Mouse (Mus musculus) heart, embryonic 14.5 days (tissue): ENCODE data around the gene Ppard. TPM values are rescaled to one million over a fixed set of nuclear protein-coding genes. Genes with fewer than 3 reads are reported as not detected.

Experiments
- ATAC-seq: fragments of 200-750 bp; cut with Nextera tagmentation; 2 replicates; pipeline ENCODE4 v1.8.0; 2017; ENCODE audit warnings: low read depth, moderate TSS enrichment; ENCODE audit not compliant: insufficient number of reproducible peaks, insufficient read depth, low FRiP score
- H3K27ac ChIP-seq, 2 experiments: fragments of 200-500 bp in 1 of 2; fragments of 300-500 bp in 1 of 2; sonication (generic) in 1 of 2; replicated peaks in 1 of 2; 2 replicates each; pipeline ENCODE4 v1.5.1; 2012 to 2014; ENCODE audit warnings: low read depth in 2 of 2, low read length in 2 of 2, control low read depth in 1 of 2, mild to moderate bottlenecking in 1 of 2, mixed read lengths in 1 of 2; ENCODE audit not compliant: control insufficient read depth in 1 of 2, insufficient read depth in 1 of 2
- H3K27me3 ChIP-seq: fragments of 300-500 bp; sonication (generic); 2 replicates; pipeline ENCODE4 v1.6.1; 2014; ENCODE audit warnings: mild to moderate bottlenecking, low read length, control low read depth; ENCODE audit not compliant: control insufficient read depth, insufficient read depth
- H3K36me3 ChIP-seq: fragments of 300-500 bp; sonication (generic); 2 replicates; pipeline ENCODE4 v1.6.1; 2014; ENCODE audit warnings: mild to moderate bottlenecking, control low read depth, low read length, mixed read lengths; ENCODE audit not compliant: control insufficient read depth, insufficient read depth
- H3K4me1 ChIP-seq, 2 experiments: fragments of 200-500 bp in 1 of 2; fragments of 300-500 bp in 1 of 2; sonication (generic) in 1 of 2; 2 replicates each; pipeline ENCODE4 v1.6.1; 2012 to 2014; ENCODE audit warnings: low read length in 2 of 2, control low read depth in 1 of 2, mixed read lengths in 1 of 2; ENCODE audit not compliant: control insufficient read depth in 2 of 2, insufficient read depth in 2 of 2
- H3K4me2 ChIP-seq: fragments of 300-500 bp; sonication (generic); 2 replicates; pipeline ENCODE4 v1.6.1; 2014; ENCODE audit warnings: mild to moderate bottlenecking, low read length
- H3K4me3 ChIP-seq, 2 experiments: fragments of 200-500 bp in 1 of 2; fragments of 300-500 bp in 1 of 2; sonication (generic) in 1 of 2; 2 replicates each; pipeline ENCODE4 v1.5.1; 2012 to 2014; ENCODE audit warnings: low read length in 2 of 2, mild to moderate bottlenecking in 2 of 2, control low read depth in 1 of 2, low read depth in 1 of 2, moderate library complexity in 1 of 2; ENCODE audit not compliant: control insufficient read depth in 1 of 2, insufficient read depth in 1 of 2
- H3K9ac ChIP-seq: fragments of 300-500 bp; sonication (generic); 2 replicates; pipeline ENCODE4 v1.6.1; 2014; ENCODE audit warnings: mild to moderate bottlenecking, low read length
- H3K9me3 ChIP-seq: fragments of 300-500 bp; sonication (generic); 2 replicates; pipeline ENCODE4 v1.6.1; 2016; ENCODE audit warnings: low read length, control low read depth; ENCODE audit not compliant: control insufficient read depth
- WGBS: fragments of 180-500 bp; shearing (Covaris S2); extraction: QIAGEN DNeasy Blood & Tissue Kit; methylation state at CpG from one replicate; pipeline ENCODE4 v1.1.7; 2014; 5-methylcytosine and 5-hydroxymethylcytosine counted together
- polyA plus RNA-seq: library from polyadenylated mRNA; unstranded; fragments of >200 nt; fragmentation: Nextera tagmentation; extraction: Ambion mirVana; gene quantifications from 2 replicates; pipeline ENCODE4 v1.2.1, GENCODE M21; 2014

The Ppard gene
- 2.2 TPM in 2 replicates for polyA plus RNA-seq

DNA sequence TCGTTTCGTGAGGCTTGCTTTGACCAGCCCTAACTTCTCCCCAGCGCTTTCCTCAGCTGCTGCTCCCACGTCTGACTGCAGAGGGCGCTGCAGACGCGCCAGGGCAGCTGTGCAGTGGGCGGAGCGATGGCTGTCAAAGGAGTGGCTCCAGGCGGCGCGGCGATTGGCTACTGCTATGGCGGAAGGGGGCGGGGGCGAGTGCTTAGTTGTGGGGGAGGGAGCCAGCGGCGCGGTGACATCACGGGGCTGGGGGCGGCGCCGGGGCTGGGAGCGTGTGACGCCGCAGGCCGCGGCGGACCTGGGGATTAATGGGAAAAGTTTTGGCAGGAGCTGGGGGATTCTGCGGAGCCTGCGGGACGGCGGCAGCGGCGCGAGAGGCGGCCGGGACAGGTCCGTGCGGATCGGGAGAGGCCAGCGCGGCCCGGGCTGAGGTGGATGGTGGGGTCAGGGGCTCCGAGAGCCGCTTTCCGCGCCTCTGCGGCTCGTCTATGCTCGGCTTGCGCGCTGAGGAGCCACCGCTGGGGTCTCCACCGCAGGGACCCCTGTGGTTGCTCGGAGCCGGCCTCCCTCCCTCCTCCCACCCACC is at the start of gene Ppard:
Gene Ppard (plus strand): TSS at position 226 of the 586 bp plus-strand sequence.
- Histone ChIP-seq H3K9me3 (no peaks in the 10 kb centered on the region), H3K9ac (peak within 1 kb of the TSS; percentile 96), H3K4me3 (peak within 1 kb of the TSS; percentile 87 to 88), H3K27ac (peak within 1 kb of the TSS; percentile 72 to 84), H3K4me1 (peaks cover 3 to 12% of the 10 kb centered on the region in 2 experiments; a peak in 3 of 4 replicates), H3K27me3 (no peaks in the 10 kb centered on the region), H3K4me2 (peak within 1 kb of the TSS; percentile 89), H3K36me3 (0 out of 2 replicates have a peak, but pooled peaks cover 7% of the 10 kb centered on the region)
- WGBS, result under 1% methylated on average over 52 of the region's 57 CpGs
- peak; percentile 96 for ATAC-seq

DNA sequence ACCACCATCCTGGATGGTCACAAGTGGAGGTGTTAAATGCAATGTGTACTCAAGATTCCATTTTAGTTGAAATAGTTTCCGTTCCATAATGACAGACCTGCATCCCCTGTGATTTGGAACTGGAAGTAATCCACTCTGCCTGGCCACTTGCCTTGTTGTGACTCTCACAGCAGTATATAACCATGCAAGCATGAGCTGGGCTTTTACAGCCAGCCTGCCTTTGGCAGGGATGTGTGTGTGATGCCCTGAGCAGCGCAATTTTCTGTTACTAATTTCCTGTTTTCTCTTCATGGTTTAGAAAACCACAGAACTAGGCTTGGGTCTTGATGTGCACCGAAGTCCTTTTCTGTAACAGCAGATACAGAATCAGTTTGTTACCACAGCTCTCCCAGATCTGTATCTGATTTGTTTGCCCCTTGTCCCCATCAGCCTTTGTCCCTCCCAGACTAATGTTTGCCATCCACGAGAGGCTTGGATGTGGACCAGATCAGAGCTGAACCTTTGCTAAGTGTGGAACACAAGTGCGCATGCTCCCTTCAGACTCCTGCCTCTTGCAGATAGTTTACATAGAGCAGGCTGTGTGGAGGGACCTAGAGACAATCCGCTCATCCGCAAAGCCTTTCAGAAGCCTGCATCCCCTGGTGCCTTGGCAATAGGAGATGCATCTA is 47.4 kb upstream of the Ppard start:
- ATAC-seq, result no peak
- no peak overlapping the region for H3K27ac ChIP-seq
- 63% methylated on average over 7 of the region's 7 CpGs for WGBS

DNA sequence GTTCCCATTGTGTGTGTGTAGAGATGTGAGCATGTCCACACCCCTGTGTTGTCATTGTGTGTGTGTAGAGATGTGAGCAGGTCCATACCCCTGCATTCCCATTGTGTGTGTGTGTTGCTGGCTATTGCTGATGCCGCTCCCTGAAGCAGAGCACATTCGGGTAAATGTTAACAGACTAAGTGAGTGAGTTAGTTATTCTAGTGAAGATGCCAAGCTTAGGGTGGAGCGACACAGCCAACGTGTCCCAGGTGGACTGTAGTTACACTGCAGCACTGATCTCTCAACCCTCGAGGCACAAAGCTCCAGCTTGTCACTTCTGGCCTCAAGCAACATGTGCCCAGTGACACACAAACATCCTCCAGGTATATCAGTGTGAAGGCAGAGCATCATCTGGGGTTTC is 44.2 kb upstream of the Ppard start:
- ATAC-seq, result no peak
- Histone ChIP-seq H3K27ac (no peak overlapping the region), H3K36me3 (peaks cover 35% of the 10 kb centered on the region), H3K4me1 (peaks cover 8 to 14% of the 10 kb centered on the region in 2 experiments), H3K9ac (no peak overlapping the region), H3K4me3 (no peak overlapping the region), H3K27me3 (no peaks in the 10 kb centered on the region), H3K4me2 (no peak overlapping the region), H3K9me3 (no peaks in the 10 kb centered on the region)
- 89% methylated on average over 5 of the region's 5 CpGs for WGBS

More for the DNA sequence above, 47.4 kb upstream of the Ppard start:
- H3K4me2 ChIP-seq, result no peak overlapping the region
- no peaks in the 10 kb centered on the region for H3K9me3 ChIP-seq
- H3K4me1 ChIP-seq, result peaks cover 26 to 37% of the 10 kb centered on the region in 2 experiments
- H3K27me3 ChIP-seq, result no peaks in the 10 kb centered on the region
- H3K9ac ChIP-seq, result no peak overlapping the region
- peaks cover 6% of the 10 kb centered on the region for H3K36me3 ChIP-seq
- no peak overlapping the region for H3K4me3 ChIP-seq

DNA sequence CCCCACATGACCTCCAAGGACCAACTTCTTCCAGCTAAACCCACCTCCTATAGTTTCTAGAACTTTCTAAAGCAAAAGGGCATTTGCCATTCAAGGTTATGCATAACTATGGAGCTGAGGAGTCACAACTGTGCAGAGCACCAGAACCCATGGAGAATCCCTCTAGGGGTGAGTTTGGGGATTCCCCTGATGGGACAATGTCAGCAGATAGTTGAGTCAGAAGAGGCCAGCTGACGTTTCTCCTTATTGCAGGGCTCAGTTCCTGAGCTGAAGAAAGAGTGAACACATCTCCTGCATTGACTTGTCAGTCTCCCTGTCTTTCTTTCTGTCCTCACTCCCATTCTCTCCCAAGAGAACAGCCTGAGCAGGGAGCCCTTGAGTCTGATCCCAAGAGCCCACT is 39.7 kb upstream of the Ppard start:
- ATAC-seq, result no peak
- H3K4me1 ChIP-seq, result no peaks in the 10 kb centered on the region
- peaks cover 67% of the 10 kb centered on the region for H3K36me3 ChIP-seq
- no peak overlapping the region for H3K4me3 ChIP-seq
- WGBS, result 73% methylated on average over 1 of the region's 1 CpGs
- no peaks in the 10 kb centered on the region for H3K9me3 ChIP-seq
- H3K9ac ChIP-seq, result no peak overlapping the region
- no peaks in the 10 kb centered on the region for H3K27me3 ChIP-seq
- H3K4me2 ChIP-seq, result no peak overlapping the region
- H3K27ac ChIP-seq, result no peak overlapping the region

DNA sequence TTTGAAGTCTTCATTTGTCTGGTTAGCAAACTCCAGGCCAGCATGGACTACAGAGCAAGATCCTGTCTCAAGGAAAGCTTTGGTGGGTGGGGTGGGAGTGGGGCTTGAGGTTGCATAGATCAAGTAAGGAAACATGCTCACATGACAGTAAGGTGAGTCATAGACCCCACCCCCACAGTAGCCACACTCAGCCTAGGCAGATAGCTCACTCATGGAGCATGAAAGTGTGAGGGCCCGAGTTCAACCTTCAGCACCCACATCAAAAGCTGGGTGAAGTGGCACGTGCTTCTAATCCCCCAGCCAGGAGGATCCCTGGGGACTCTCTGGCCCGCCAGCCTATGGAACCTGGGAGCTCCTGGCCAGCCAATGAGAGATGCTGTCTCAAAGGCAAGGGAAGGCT is 38.9 kb upstream of the Ppard start:
- Histone ChIP-seq H3K27me3 (no peaks in the 10 kb centered on the region), H3K9ac (no peak overlapping the region), H3K27ac (no peak overlapping the region), H3K4me3 (no peak overlapping the region), H3K9me3 (no peaks in the 10 kb centered on the region), H3K4me2 (no peak overlapping the region), H3K36me3 (peaks cover 75% of the 10 kb centered on the region), H3K4me1 (no peaks in the 10 kb centered on the region)
- ATAC-seq, result no peak
- 78% methylated on average over 3 of the region's 3 CpGs for WGBS

DNA sequence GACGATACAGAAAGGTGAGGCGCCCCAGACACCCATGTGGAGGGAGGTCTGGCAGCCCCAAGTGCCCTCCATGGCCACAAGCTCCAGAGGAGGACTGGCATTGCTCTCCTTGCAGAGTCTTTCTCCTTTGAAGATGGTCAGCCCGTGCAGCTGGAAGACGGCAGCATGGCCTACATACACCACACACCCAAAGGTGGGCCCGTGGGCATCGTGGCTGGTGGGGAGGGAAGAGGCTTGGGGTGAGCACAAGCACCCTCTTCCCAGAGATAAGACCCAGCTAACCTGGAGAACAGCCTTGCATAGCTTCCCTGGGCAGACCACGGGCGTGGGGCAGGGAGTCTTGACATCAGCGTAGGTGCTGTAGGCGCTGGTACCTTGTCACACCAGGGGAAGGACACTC is 37.5 kb upstream of the Ppard start:
- Histone ChIP-seq H3K9ac (no peak overlapping the region), H3K36me3 (peaks cover 81% of the 10 kb centered on the region), H3K27ac (no peak overlapping the region), H3K4me3 (no peak overlapping the region), H3K27me3 (no peaks in the 10 kb centered on the region), H3K4me2 (no peak overlapping the region), H3K4me1 (no peaks in the 10 kb centered on the region), H3K9me3 (no peaks in the 10 kb centered on the region)
- no peak for ATAC-seq
- 94% methylated on average over 10 of the region's 10 CpGs for WGBS

DNA sequence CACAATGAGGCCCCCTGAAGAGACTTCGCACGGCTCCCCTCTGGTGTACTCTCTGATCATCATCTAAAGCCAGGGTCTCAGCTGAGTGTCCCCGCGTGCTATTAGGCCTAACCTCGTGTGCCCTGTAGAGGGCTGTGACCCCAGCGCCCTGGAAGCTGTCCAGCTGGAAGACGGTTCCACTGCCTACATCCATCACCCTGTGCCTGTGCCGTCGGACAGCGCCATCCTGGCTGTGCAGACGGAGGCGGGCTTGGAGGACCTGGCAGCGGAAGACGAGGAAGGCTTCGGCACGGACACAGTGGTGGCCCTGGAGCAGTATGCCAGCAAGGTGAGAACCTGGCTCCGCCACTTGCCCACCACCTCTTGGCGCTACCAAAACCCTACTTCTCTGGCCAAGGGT is 34.9 kb upstream of the Ppard start:
- 85% methylated on average over 18 of the region's 18 CpGs for WGBS
- Histone ChIP-seq H3K9ac (no peak overlapping the region), H3K9me3 (no peaks in the 10 kb centered on the region), H3K36me3 (peaks cover 85% of the 10 kb centered on the region), H3K4me2 (no peak overlapping the region), H3K27ac (no peak overlapping the region), H3K4me1 (no peaks in the 10 kb centered on the region), H3K27me3 (no peaks in the 10 kb centered on the region), H3K4me3 (no peak overlapping the region)
- no peak for ATAC-seq
